Mouse (Mus musculus): Measurements from ENCODE around the gene Lst1. TPM values are rescaled to one million over a fixed set of nuclear protein-coding genes. Genes with fewer than 3 reads are reported as not detected.
"Not testable (repeated sequence)": the region's sequence is repeated elsewhere in the genome, so short reads cannot be mapped to it uniquely, and the experiment has no call there.

The Lst1 gene
- polyA plus RNA-seq (2012; rRNA removed) = 9.4 and 17.7 TPM in 2 replicates

DNA sequence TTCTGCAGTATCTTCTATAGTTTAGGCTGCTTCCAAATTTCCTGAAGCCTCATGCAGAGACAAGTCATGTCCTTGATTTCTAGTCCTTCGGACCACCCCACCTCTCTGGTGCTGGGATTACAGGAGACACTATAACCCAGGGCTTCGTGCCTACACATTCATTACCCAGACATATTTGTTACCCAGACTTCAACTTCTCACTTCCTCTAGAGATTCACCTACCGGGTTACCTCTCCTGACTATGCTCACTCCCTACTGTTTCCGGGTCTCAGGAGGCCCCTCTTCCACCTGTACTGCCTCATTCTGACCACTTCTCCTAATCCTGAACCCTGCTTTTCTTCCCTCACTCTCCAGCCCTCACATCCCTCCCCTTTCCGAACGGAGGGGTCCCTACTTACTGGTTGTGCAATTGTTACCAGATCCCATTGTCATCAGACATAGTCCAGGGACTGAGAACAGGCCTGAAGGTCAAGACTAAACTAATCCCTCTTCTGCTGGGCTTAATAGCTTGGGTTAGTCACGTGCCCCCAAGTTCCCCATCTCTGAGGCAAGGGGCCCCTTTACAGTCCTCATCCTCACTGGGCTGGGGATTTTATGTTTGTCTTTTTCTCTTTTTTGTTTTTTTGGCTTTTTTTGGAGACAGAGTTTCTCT is at the start of gene Lst1:
Gene Lst1 (minus strand): TSS at position 481 of the 652 bp plus-strand sequence.
- WGBS = 80% methylated on average over 7 of the region's 7 CpGs
- no peaks in the 10 kb centered on the region for H3K36me3 ChIP-seq (ENCODE audit: control insufficient read depth, insufficient read depth, low read length)
- H3K27ac ChIP-seq (ENCODE audit: insufficient read depth, low read depth, low read length) = no peak within 1 kb of the TSS
- no peaks in the 10 kb centered on the region for H3K27me3 ChIP-seq (replicated peaks; ENCODE audit: control insufficient read depth, insufficient read depth, low read length)
- no peak for DNase-seq
- H3K4me3 ChIP-seq (ENCODE audit: insufficient read depth, low read depth, low read length) = no peak within 1 kb of the TSS
- H3K4me1 ChIP-seq (ENCODE audit: control insufficient read depth, insufficient read depth, low read length) = no peaks in the 10 kb centered on the region
- TF ChIP-seq CTCF (conservative IDR thresholded peaks at IDR 0.05; ENCODE audit: insufficient read depth, insufficient read length, low read depth, low read length) (no peak), POLR2A (IDR thresholded peaks at IDR 0.05; ENCODE audit: low read depth, low read length) (no peak)

- no peaks in the 10 kb centered on the region for H3K27me3 ChIP-seq (replicated peaks; ENCODE audit: control insufficient read depth, insufficient read depth, low read length)
- WGBS = 79% methylated on average over 12 of the region's 12 CpGs
Measured at GRCm38 (mm10) chr17:35237504-35237903, 49.3 kb upstream of the Lst1 start.

DNA sequence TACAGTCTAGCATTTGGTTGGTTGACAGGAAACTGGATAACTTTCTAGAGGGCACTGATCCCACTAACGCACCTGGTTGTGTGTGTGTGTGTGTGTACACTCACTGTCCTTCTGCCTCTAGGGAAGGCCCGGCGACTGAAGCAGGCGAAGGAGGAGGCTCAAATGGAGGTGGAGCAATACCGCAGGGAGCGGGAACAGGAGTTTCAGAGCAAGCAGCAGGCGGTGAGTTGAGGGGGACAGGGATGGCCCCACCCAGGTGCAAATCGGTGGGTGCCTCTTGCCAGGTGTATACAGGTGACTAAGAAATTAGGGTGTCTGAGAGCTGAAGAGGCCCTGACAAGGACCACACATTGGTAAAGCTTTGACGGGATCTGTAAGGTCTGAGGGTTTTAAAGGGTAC is 48.8 kb upstream of the Lst1 start:
- H3K27ac ChIP-seq (ENCODE audit: insufficient read depth, low read depth, low read length) = no peak overlapping the region
- H3K27me3 ChIP-seq (replicated peaks; ENCODE audit: control insufficient read depth, insufficient read depth, low read length) = no peaks in the 10 kb centered on the region
- H3K4me1 ChIP-seq (ENCODE audit: control insufficient read depth, insufficient read depth, low read length) = peaks cover 8% of the 10 kb centered on the region; the same call in 1 of the 2 replicates
- TF ChIP-seq POLR2A (IDR thresholded peaks at IDR 0.05; ENCODE audit: low read depth, low read length) (no peak), CTCF (conservative IDR thresholded peaks at IDR 0.05; ENCODE audit: insufficient read depth, insufficient read length, low read depth, low read length) (no peak)
- H3K4me3 ChIP-seq (ENCODE audit: insufficient read depth, low read depth, low read length) = no peak overlapping the region
- no peaks in the 10 kb centered on the region for H3K36me3 ChIP-seq (ENCODE audit: control insufficient read depth, insufficient read depth, low read length)
- DNase-seq = no peak
- WGBS = 76% methylated on average over 9 of the region's 9 CpGs

More at GRCm38 (mm10) chr17:35237504-35237903, 49.3 kb upstream of the Lst1 start:
- DNase-seq = no peak
- Histone ChIP-seq H3K4me3 (ENCODE audit: insufficient read depth, low read depth, low read length) (no peak overlapping the region), H3K36me3 (ENCODE audit: control insufficient read depth, insufficient read depth, low read length) (no peaks in the 10 kb centered on the region), H3K27ac (ENCODE audit: insufficient read depth, low read depth, low read length) (no peak overlapping the region), H3K4me1 (ENCODE audit: control insufficient read depth, insufficient read depth, low read length) (peaks cover 8% of the 10 kb centered on the region; the same call in 1 of the 2 replicates)
- no peak for TF ChIP-seq CTCF (conservative IDR thresholded peaks at IDR 0.05; ENCODE audit: insufficient read depth, insufficient read length, low read depth, low read length)
- TF ChIP-seq POLR2A (IDR thresholded peaks at IDR 0.05; ENCODE audit: low read depth, low read length) = no peak

- Histone ChIP-seq H3K36me3 (ENCODE audit: control insufficient read depth, insufficient read depth, low read length) (no peaks in the 10 kb centered on the region), H3K4me3 (ENCODE audit: insufficient read depth, low read depth, low read length) (peak overlapping the region; percentile 69), H3K27ac (ENCODE audit: insufficient read depth, low read depth, low read length) (peak overlapping the region; percentile 92), H3K4me1 (ENCODE audit: control insufficient read depth, insufficient read depth, low read length) (peaks cover 8% of the 10 kb centered on the region; the same call in 1 of the 2 replicates), H3K27me3 (replicated peaks; ENCODE audit: control insufficient read depth, insufficient read depth, low read length) (no peaks in the 10 kb centered on the region)
- peak; percentile 97 for DNase-seq
- TF ChIP-seq POLR2A (IDR thresholded peaks at IDR 0.05; ENCODE audit: low read depth, low read length) = no peak
- TF ChIP-seq CTCF (conservative IDR thresholded peaks at IDR 0.05; ENCODE audit: insufficient read depth, insufficient read length, low read depth, low read length) = peak; percentile 94
- WGBS = under 1% methylated on average over 18 of the region's 18 CpGs
Measured at GRCm38 (mm10) chr17:35236390-35236746, 48.1 kb upstream of the Lst1 start.

DNA sequence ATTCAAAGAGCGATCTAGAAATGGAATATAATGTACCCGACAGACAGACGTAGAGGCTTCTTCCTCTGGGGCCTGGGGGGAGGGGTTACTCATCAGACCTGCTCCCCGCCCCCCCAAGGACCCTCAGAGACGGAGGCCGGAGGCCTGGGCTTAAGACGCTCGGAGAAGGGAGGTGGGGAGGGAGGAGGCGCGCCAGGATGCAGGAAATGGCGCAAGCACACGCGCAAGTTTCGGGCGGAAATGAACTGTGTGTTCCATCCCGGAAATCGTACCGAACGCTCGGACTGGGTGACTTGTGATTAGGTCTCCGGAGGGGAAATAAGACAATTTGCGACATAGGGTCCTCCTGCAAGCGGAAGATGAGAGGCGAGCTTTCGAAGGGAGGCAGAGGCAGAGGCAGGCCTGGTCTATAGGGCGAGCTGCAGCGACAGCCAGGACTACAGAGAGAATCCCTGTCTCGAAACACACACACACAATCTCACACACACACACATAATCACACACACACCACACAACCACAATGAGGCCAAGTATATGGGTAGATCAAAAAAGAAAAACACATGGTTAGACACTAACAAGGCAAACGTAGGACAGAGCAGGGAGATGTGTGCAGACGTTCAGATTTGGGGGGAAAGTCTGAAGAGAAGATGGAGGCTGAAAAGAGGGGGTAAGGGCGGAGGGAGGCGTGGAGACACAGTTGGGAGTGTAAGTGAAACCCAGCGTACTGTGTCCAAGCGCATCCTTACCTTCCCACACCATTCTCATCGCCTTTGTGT is 47.6 kb upstream of the Lst1 start, which contains the start of gene Nfkbil1:
Gene Nfkbil1 (minus strand): TSS at position 179 of the 776 bp plus-strand sequence.
- H3K4me1 ChIP-seq (ENCODE audit: control insufficient read depth, insufficient read depth, low read length) = peaks cover 8% of the 10 kb centered on the region; the same call in 1 of the 2 replicates
- TF ChIP-seq CTCF (conservative IDR thresholded peaks at IDR 0.05; ENCODE audit: insufficient read depth, insufficient read length, low read depth, low read length) = 0 out of 2 replicates have a peak, but pooled peaks have one; percentile 0
- TF ChIP-seq POLR2A (IDR thresholded peaks at IDR 0.05; ENCODE audit: low read depth, low read length) = peak; percentile 36
- WGBS = under 1% methylated on average over 35 of the region's 35 CpGs
- DNase-seq = peak; percentile 96
- H3K27me3 ChIP-seq (replicated peaks; ENCODE audit: control insufficient read depth, insufficient read depth, low read length) = no peaks in the 10 kb centered on the region
- H3K36me3 ChIP-seq (ENCODE audit: control insufficient read depth, insufficient read depth, low read length) = no peaks in the 10 kb centered on the region
- H3K27ac ChIP-seq (ENCODE audit: insufficient read depth, low read depth, low read length) = peak within 1 kb of the TSS; percentile 92
- peak within 1 kb of the TSS; percentile 69 for H3K4me3 ChIP-seq (ENCODE audit: insufficient read depth, low read depth, low read length)

- WGBS = 1% methylated on average over 31 of the region's 31 CpGs
- no peak for TF ChIP-seq CTCF (conservative IDR thresholded peaks at IDR 0.05; ENCODE audit: insufficient read depth, insufficient read length, low read depth, low read length)
- peak; percentile 11 for TF ChIP-seq POLR2A (IDR thresholded peaks at IDR 0.05; ENCODE audit: low read depth, low read length)
- H3K4me3 ChIP-seq (ENCODE audit: insufficient read depth, low read depth, low read length) = peak overlapping the region; percentile 69
- no peaks in the 10 kb centered on the region for H3K27me3 ChIP-seq (replicated peaks; ENCODE audit: control insufficient read depth, insufficient read depth, low read length)
- H3K36me3 ChIP-seq (ENCODE audit: control insufficient read depth, insufficient read depth, low read length) = no peaks in the 10 kb centered on the region
- peak overlapping the region; percentile 88 for H3K27ac ChIP-seq (ENCODE audit: insufficient read depth, low read depth, low read length)
- peaks cover 4% of the 10 kb centered on the region; the same call in 1 of the 2 replicates for H3K4me1 ChIP-seq (ENCODE audit: control insufficient read depth, insufficient read depth, low read length)
- DNase-seq = no peak
Measured at GRCm38 (mm10) chr17:35234903-35235302, 46.7 kb upstream of the Lst1 start.

GRCm38 (mm10) chr17:35234090-35234489 is 45.9 kb upstream of the Lst1 start:
- not testable (repeated sequence) for H3K27ac ChIP-seq (ENCODE audit: insufficient read depth, low read depth, low read length); H3K4me1 ChIP-seq (ENCODE audit: control insufficient read depth, insufficient read depth, low read length); H3K4me3 ChIP-seq (ENCODE audit: insufficient read depth, low read depth, low read length); H3K36me3 ChIP-seq (ENCODE audit: control insufficient read depth, insufficient read depth, low read length); H3K27me3 ChIP-seq (replicated peaks; ENCODE audit: control insufficient read depth, insufficient read depth, low read length); DNase-seq
- 75% methylated on average over 7 of the region's 7 CpGs for WGBS

Measured in kidney, adult 2 months (tissue).